Mouse (Mus musculus): ENCODE results near the gene Ctsa.
"Not testable (repeated sequence)": the region's sequence is repeated elsewhere in the genome, so short reads cannot be mapped to it uniquely, and the experiment has no call there.

DNA sequence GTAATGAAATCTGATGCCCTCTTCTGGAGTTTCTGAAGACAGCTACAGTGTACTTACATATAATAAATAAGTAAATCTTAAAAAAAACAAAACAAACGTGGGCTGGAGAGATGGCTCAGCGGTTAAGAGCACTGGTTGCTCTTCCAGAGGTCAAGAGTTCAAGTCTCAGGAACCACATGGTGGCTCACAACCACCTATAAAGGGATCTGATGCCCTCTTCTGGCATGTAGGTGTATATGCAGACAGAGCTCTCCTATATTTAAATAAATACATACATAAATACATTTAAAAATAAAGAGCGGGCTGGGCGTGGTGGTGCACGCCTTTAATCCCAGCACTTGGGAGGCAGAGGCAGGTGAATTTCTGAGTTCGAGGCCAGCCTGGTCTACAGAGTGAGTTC, 34.1 kb upstream of the Ctsa start:
- not testable (repeated sequence) for TF ChIP-seq CTCF (IDR thresholded peaks at IDR 0.05; ENCODE audit: control insufficient read depth, insufficient read depth, insufficient replicate concordance, low read depth, low read length); POLR2A (IDR thresholded peaks at IDR 0.05; ENCODE audit: control insufficient read depth, low read depth, low read length)
